Mouse (Mus musculus): Measurements from ENCODE around the gene Nop9.

Gene Nop9

DNA sequence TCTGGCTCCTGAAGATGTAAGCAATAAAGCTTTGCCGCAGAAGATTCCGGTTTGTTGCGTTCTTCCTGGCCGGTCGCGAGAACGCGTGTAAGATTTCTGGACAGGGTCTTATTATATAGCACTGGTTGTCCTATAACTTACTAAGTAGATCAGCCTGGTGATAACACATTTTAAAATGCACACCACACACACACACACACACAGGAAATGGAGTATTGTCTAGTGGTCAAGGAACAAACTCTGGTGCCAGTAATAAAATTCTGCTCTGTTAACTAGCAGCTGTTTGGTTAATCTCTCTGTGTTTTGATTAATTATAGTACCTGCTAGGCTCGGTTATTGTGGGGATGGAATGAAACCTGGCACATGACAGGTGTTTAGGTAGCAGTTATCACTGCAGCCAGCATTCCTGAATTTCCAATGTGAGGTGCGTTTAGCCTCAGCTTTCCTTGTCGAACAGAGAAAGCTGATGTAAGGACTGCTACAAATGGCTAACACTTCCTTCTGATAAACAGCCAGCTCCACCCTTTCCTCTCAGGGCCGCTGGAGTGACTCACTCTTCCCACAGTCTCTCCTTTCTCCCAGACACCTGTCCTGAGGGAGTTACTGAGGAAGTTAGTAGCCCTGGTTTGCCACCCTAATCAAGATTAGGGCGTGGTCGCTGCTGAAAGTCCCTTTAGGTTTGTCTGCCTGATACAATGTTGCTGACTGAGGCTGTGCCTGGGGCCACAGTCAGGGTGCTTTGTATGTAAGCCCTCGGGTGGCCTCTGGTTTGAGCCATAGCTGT is 50.1 kb downstream of the Nop9 start:
- in situ Hi-C loops (cut with MboI; ENCODE audit: unreplicated experiment in 2 of 2), result no loop called here

All from v-Abl transformed pro-B cells (cell line).